8 mouse cellular contexts compared by ENCODE assay signal in the genomic region with DNA sequence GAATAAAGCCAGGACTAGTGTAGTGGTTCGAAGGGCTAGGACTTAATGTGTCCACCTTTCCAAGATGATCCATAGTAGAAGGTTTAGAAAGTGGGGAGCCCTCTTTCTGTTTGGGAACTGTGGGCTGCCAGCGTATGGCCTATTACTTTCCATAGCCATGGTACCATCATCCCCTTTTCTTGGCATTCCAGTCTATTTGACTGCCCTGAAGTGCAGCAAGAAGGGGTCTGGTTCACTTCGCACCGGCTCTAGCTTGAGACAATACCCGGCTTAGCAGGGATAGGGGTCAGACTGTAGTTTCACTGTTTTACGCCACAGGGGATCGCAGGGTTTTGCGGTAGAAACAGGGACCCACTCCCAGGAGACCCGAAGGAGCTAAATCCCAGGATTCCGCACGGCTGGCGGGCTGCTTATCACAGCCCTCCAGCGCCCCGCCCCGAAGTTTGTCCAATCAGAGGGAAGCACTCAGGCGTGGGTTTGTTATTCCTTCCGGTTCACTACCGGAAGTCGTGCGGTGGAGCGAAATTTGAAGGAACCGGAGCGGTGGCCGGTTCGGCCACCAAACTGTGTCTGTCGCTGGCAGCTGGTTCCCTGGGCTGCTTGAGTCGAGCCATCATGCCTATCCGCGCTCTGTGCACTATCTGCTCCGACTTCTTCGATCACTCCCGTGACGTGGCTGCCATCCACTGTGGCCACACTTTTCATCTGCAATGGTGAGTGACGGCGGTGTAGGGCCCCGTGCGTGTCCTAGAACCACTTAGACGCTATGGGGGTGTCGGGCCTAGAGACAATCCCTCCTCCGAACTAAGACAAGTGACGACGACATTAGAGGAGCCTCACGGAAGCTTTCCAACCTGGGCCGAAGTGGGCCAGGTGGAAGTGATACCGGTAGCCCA. TPM values are rescaled to one million over a fixed set of nuclear protein-coding genes. Genes with fewer than 3 reads are reported as not detected.
DNase-seq lines count a peak whose midpoint lies in the region; ATAC-seq and TF ChIP-seq lines count a peak whose summit lies in the region.

No protein-coding gene starts in this region.

- DNase-seq in CD4-positive, CD25-positive, alpha-beta regulatory T cell, adult 2 months (ENCODE audit: low read depth, low spot score) = peak; percentile 90
- peak; percentile 96 for DNase-seq in kidney, postnatal 0 days (ENCODE audit: low spot score)
- DNase-seq in liver, adult 2 months (ENCODE audit: extremely low read depth, low read depth, low spot score) = peak; percentile 69
- peak; percentile 85 to 90 for DNase-seq in spleen, postnatal 36 days (ENCODE audit: low spot score in 2 of 2)

- H3K27me3 ChIP-seq in heart, embryonic 13.5 days (replicated peaks) = no peaks in the 10 kb centered on the region
- no peaks in the 10 kb centered on the region for H3K27me3 ChIP-seq in kidney, postnatal 0 days (ENCODE audit: insufficient read depth, low read length)
- no peaks in the 10 kb centered on the region for H3K27me3 ChIP-seq in liver, adult 2 months (ENCODE audit: control insufficient read depth, insufficient read depth, low read length)

- H3K36me3 ChIP-seq in heart, embryonic 13.5 days = 0 out of 2 replicates have a peak, but pooled peaks cover 3% of the 10 kb centered on the region
- no peaks in the 10 kb centered on the region for H3K36me3 ChIP-seq in kidney, postnatal 0 days (ENCODE audit: insufficient read depth, low read length)
- H3K36me3 ChIP-seq in liver, adult 2 months (ENCODE audit: control insufficient read depth, insufficient read depth, low read length) = no peaks in the 10 kb centered on the region

- no peak for TF ChIP-seq CTCF in kidney, postnatal 0 days (IDR thresholded peaks at IDR 0.05; ENCODE audit: low read depth)
- no peak for TF ChIP-seq CTCF in liver, adult 2 months (IDR thresholded peaks at IDR 0.05; ENCODE audit: low read depth, low read length)

- H3K4me2 ChIP-seq in heart, embryonic 13.5 days = peak overlapping the region; percentile 90
- H3K4me2 ChIP-seq in kidney, postnatal 0 days (ENCODE audit: low read length) = peak overlapping the region; percentile 71

- peak overlapping the region; percentile 84 for H3K4me3 ChIP-seq in brown adipose tissue, adult 24 weeks (ENCODE audit: insufficient read depth, low read depth, low read length)
- peak overlapping the region; percentile 72 for H3K4me3 ChIP-seq in heart, embryonic 13.5 days
- peak overlapping the region; percentile 58 for H3K4me3 ChIP-seq in kidney, postnatal 0 days (replicated peaks; ENCODE audit: low read depth, low read length)
- peak overlapping the region; percentile 81 for H3K4me3 ChIP-seq in liver, adult 2 months (ENCODE audit: insufficient read depth, low read depth, low read length)

- no peaks in the 10 kb centered on the region for H3K4me1 ChIP-seq in brown adipose tissue, adult 24 weeks (ENCODE audit: control insufficient read depth, insufficient read depth, insufficient read length, low read length)
- H3K4me1 ChIP-seq in heart, embryonic 13.5 days = peaks cover 23% of the 10 kb centered on the region
- no peaks in the 10 kb centered on the region for H3K4me1 ChIP-seq in kidney, postnatal 0 days (replicated peaks; ENCODE audit: insufficient read depth, low read length)
- H3K4me1 ChIP-seq in liver, adult 2 months (ENCODE audit: control insufficient read depth, insufficient read depth, low read length) = no peaks in the 10 kb centered on the region

- peak; percentile 97 for ATAC-seq in erythroid progenitor cell, adult 5-6 weeks (replicated peaks; ENCODE audit: low FRiP score, poor library complexity, severe bottlenecking)
- ATAC-seq in heart, embryonic 13.5 days (ENCODE audit: extremely low read depth, insufficient number of reproducible peaks, low FRiP score, low TSS enrichment) = peak; percentile 55; the same call in 1 of the 2 replicates
- peak; percentile 93 for ATAC-seq in kidney, postnatal 0 days (replicated peaks; ENCODE audit: low FRiP score, low read depth)
- ATAC-seq in monocyte, adult 5-6 weeks (replicated peaks; ENCODE audit: insufficient number of reproducible peaks, low FRiP score, low TSS enrichment, poor library complexity, severe bottlenecking) = peak; percentile 87

- peak overlapping the region; percentile 56; the same call in 1 of the 2 replicates for H3K27ac ChIP-seq in brown adipose tissue, adult 24 weeks (replicated peaks; ENCODE audit: low read depth, low read length)
- peak overlapping the region; percentile 68 for H3K27ac ChIP-seq in heart, embryonic 13.5 days (replicated peaks)
- H3K27ac ChIP-seq in kidney, postnatal 0 days = 0 out of 2 replicates have a peak overlapping the region, but pooled peaks have one; percentile 38
- peak overlapping the region; percentile 89 for H3K27ac ChIP-seq in liver, adult 2 months (replicated peaks; ENCODE audit: insufficient read depth, low read depth, low read length)

- TF ChIP-seq POLR2A in liver, adult 2 months (IDR thresholded peaks at IDR 0.05; ENCODE audit: extremely low read depth, insufficient read depth, low read length) = peak; percentile 51; the same call in 1 of the 2 replicates

- peak overlapping the region; percentile 85 for H3K9ac ChIP-seq in heart, embryonic 13.5 days
- H3K9ac ChIP-seq in kidney, postnatal 0 days (ENCODE audit: low read depth, low read length) = peak overlapping the region; percentile 55
- peak overlapping the region; percentile 91 for H3K9ac ChIP-seq in liver, adult 2 months (ENCODE audit: low read depth, low read length)

- H3K79me2 ChIP-seq in liver, adult 2 months (ENCODE audit: control insufficient read depth, insufficient read depth, low read length) = no peaks in the 10 kb centered on the region

- WGBS in heart, embryonic 13.5 days = 19% methylated on average over 45 of the region's 45 CpGs
- WGBS in kidney, postnatal 0 days = 19% methylated on average over 45 of the region's 45 CpGs
- 8% methylated on average over 45 of the region's 45 CpGs for WGBS in liver, adult 2 months

- no peaks in the 10 kb centered on the region for H3K9me3 ChIP-seq in heart, embryonic 13.5 days
- no peaks in the 10 kb centered on the region for H3K9me3 ChIP-seq in kidney, postnatal 0 days (replicated peaks; ENCODE audit: low read length)

RNA-seq across cellular contexts. Expression of a gene that starts 0.8 kb away (rescaled TPM):
- polyA plus RNA-seq in brown adipose tissue, adult 24 weeks (2012; ENCODE audit: insufficient read depth, insufficient read length, missing spikeins) = not detected in 2 replicates
- 12.6 and 19.3 TPM in 2 replicates for total RNA-seq in erythroid progenitor cell, adult 5-6 weeks (2015; ENCODE audit: low replicate concordance)
- total RNA-seq in erythroid progenitor cell, adult 5-6 weeks (2017; ENCODE audit: low replicate concordance) = 50.4 and 51.5 TPM in 2 replicates
- polyA plus RNA-seq in heart, embryonic 13.5 days (2015; fragmentation: Nextera tagmentation; extraction: Ambion mirVana) = 11.9 and 12.4 TPM in 2 replicates
- polyA plus RNA-seq in kidney, postnatal 0 days (2015; fragmentation: Nextera tagmentation; extraction: Ambion mirVana) = 10.0 and 10.2 TPM in 2 replicates
- 0.18 and 0.40 TPM in 2 replicates for total RNA-seq in liver, adult 2 months (2014; rRNA removed)
- polyA plus RNA-seq in liver, adult 2 months (2012; rRNA removed) = 0.12 and 0.21 TPM in 2 replicates
- total RNA-seq in monocyte, adult 5-6 weeks (2017) = 1.5 to 1.8 TPM (median 1.6 TPM) in 3 replicates

RNA-seq across cellular contexts. Expression of a gene that starts 15.2 kb away (rescaled TPM):
- not detected in 2 replicates for polyA plus RNA-seq in brown adipose tissue, adult 24 weeks (2012; ENCODE audit: insufficient read depth, insufficient read length, missing spikeins)
- total RNA-seq in erythroid progenitor cell, adult 5-6 weeks (2015; ENCODE audit: low replicate concordance) = not detected in 2 replicates
- total RNA-seq in erythroid progenitor cell, adult 5-6 weeks (2017; ENCODE audit: low replicate concordance) = 0.13 TPM in 1 of 2 replicates, not detected in the other
- 0.63 and 1.0 TPM in 2 replicates for polyA plus RNA-seq in heart, embryonic 13.5 days (2015; fragmentation: Nextera tagmentation; extraction: Ambion mirVana)
- polyA plus RNA-seq in kidney, postnatal 0 days (2015; fragmentation: Nextera tagmentation; extraction: Ambion mirVana) = 0.95 and 1.3 TPM in 2 replicates
- total RNA-seq in liver, adult 2 months (2014; rRNA removed) = 0.07 TPM in 1 of 2 replicates, not detected in the other
- polyA plus RNA-seq in liver, adult 2 months (2012; rRNA removed) = not detected in 2 replicates
- not detected in 3 replicates for total RNA-seq in monocyte, adult 5-6 weeks (2017)

RNA-seq across cellular contexts. Expression of a gene that starts 22.4 kb away (rescaled TPM):
- polyA plus RNA-seq in brown adipose tissue, adult 24 weeks (2012; ENCODE audit: insufficient read depth, insufficient read length, missing spikeins) = not detected in 2 replicates
- total RNA-seq in erythroid progenitor cell, adult 5-6 weeks (2015; ENCODE audit: low replicate concordance) = not detected in 2 replicates
- not detected in 2 replicates for total RNA-seq in erythroid progenitor cell, adult 5-6 weeks (2017; ENCODE audit: low replicate concordance)
- not detected in 2 replicates for polyA plus RNA-seq in heart, embryonic 13.5 days (2015; fragmentation: Nextera tagmentation; extraction: Ambion mirVana)
- polyA plus RNA-seq in kidney, postnatal 0 days (2015; fragmentation: Nextera tagmentation; extraction: Ambion mirVana) = not detected in 2 replicates
- not detected in 2 replicates for total RNA-seq in liver, adult 2 months (2014; rRNA removed)
- polyA plus RNA-seq in liver, adult 2 months (2012; rRNA removed) = not detected in 2 replicates
- 0.19 TPM in 1 of 3 replicates, not detected in the others for total RNA-seq in monocyte, adult 5-6 weeks (2017)

RNA-seq across cellular contexts. Expression of a gene that starts 24.6 kb away (rescaled TPM):
- polyA plus RNA-seq in brown adipose tissue, adult 24 weeks (2012; ENCODE audit: insufficient read depth, insufficient read length, missing spikeins) = 7.0 and 13.8 TPM in 2 replicates
- 365 and 400 TPM in 2 replicates for total RNA-seq in erythroid progenitor cell, adult 5-6 weeks (2015; ENCODE audit: low replicate concordance)
- 262 and 332 TPM in 2 replicates for total RNA-seq in erythroid progenitor cell, adult 5-6 weeks (2017; ENCODE audit: low replicate concordance)
- polyA plus RNA-seq in heart, embryonic 13.5 days (2015; fragmentation: Nextera tagmentation; extraction: Ambion mirVana) = 31.7 and 35.0 TPM in 2 replicates
- 33.2 and 41.6 TPM in 2 replicates for polyA plus RNA-seq in kidney, postnatal 0 days (2015; fragmentation: Nextera tagmentation; extraction: Ambion mirVana)
- 16.4 and 22.0 TPM in 2 replicates for total RNA-seq in liver, adult 2 months (2014; rRNA removed)
- polyA plus RNA-seq in liver, adult 2 months (2012; rRNA removed) = 19.3 and 30.6 TPM in 2 replicates
- 40.1 to 97.0 TPM (median 50.1 TPM) in 3 replicates for total RNA-seq in monocyte, adult 5-6 weeks (2017)

RNA-seq across cellular contexts. Expression of a gene that starts 32.1 kb away (rescaled TPM):
- not detected in 2 replicates for polyA plus RNA-seq in brown adipose tissue, adult 24 weeks (2012; ENCODE audit: insufficient read depth, insufficient read length, missing spikeins)
- 1.1 TPM in 1 of 2 replicates, not detected in the other for total RNA-seq in erythroid progenitor cell, adult 5-6 weeks (2015; ENCODE audit: low replicate concordance)
- total RNA-seq in erythroid progenitor cell, adult 5-6 weeks (2017; ENCODE audit: low replicate concordance) = 0.64 and 4.2 TPM in 2 replicates
- 3.8 and 4.6 TPM in 2 replicates for polyA plus RNA-seq in heart, embryonic 13.5 days (2015; fragmentation: Nextera tagmentation; extraction: Ambion mirVana)
- 1.3 and 2.0 TPM in 2 replicates for polyA plus RNA-seq in kidney, postnatal 0 days (2015; fragmentation: Nextera tagmentation; extraction: Ambion mirVana)
- not detected in 2 replicates for total RNA-seq in liver, adult 2 months (2014; rRNA removed)
- polyA plus RNA-seq in liver, adult 2 months (2012; rRNA removed) = 0.10 TPM in 1 of 2 replicates, not detected in the other
- total RNA-seq in monocyte, adult 5-6 weeks (2017) = not detected in 3 replicates

Comparison
In these comparisons a context has a peak if more than half of its experiments do, and no peak if none do; other contexts are left out.
1. Peak in every context shown above with its lines: DNase-seq, ATAC-seq, H3K4me3 ChIP-seq and H3K27ac ChIP-seq.
2. H3K27ac ChIP-seq: peak in every context shown above with its lines; median percentile 89 in liver, adult 2 months; 68 in heart, embryonic 13.5 days; 56 in brown adipose tissue, adult 24 weeks; 38 in kidney, postnatal 0 days.